15 mouse cellular contexts compared by ENCODE assay signal in genomic region chr6:18698989-18699728, GRCm38 (mm10).
DNase-seq lines count a peak whose midpoint lies in the region; ATAC-seq and TF ChIP-seq lines count a peak whose summit lies in the region.
"Had no signal": no experiment of that assay in that cellular context is flagged by ENCODE, and none has a peak within 500 bp of the region (broad histone marks: within the 10 kb centered on the region; RNA-seq: fewer than 3 reads in every experiment).

No protein-coding gene starts in this region.

- no peak overlapping the region for H3K4me3 ChIP-seq in midbrain, embryonic 12.5 days
- no peak overlapping the region for H3K4me3 ChIP-seq in midbrain, embryonic 11.5 days (ENCODE audit: low read depth, low read length)
- H3K4me3 ChIP-seq in embryonic facial prominence, embryonic 12.5 days, result no peak overlapping the region
- no peak overlapping the region for H3K4me3 ChIP-seq in limb, embryonic 14.5 days (replicated peaks; ENCODE audit: low read length)
- no peak overlapping the region for H3K4me3 ChIP-seq in olfactory bulb, adult 2 months (ENCODE audit: insufficient read depth, low read depth, low read length)
- H3K4me3 ChIP-seq: heart, embryonic 13.5 days; neural tube, embryonic 15.5 days; stomach, embryonic 15.5 days had no signal

- H3K27ac ChIP-seq in midbrain, embryonic 12.5 days (replicated peaks), result no peak overlapping the region
- no peak overlapping the region for H3K27ac ChIP-seq in midbrain, embryonic 11.5 days (ENCODE audit: low read depth, low read length)
- 0 out of 2 replicates have a peak overlapping the region, but pooled peaks have one; percentile 23 for H3K27ac ChIP-seq in embryonic facial prominence, embryonic 12.5 days
- H3K27ac ChIP-seq in limb, embryonic 14.5 days (replicated peaks; ENCODE audit: low read depth, low read length), result 0 out of 2 replicates have a peak overlapping the region, but pooled peaks have one; percentile 19
- H3K27ac ChIP-seq in olfactory bulb, adult 2 months (ENCODE audit: insufficient read depth, low read depth, low read length), result peak overlapping the region; percentile 69
- H3K27ac ChIP-seq: heart, embryonic 13.5 days; neural tube, embryonic 15.5 days; stomach, embryonic 15.5 days had no signal

- no peaks in the 10 kb centered on the region for H3K36me3 ChIP-seq in midbrain, embryonic 12.5 days
- H3K36me3 ChIP-seq in midbrain, embryonic 11.5 days (ENCODE audit: control insufficient read depth, insufficient read depth, low read length), result no peaks in the 10 kb centered on the region
- H3K36me3 ChIP-seq in embryonic facial prominence, embryonic 12.5 days, result no peaks in the 10 kb centered on the region
- H3K36me3 ChIP-seq in limb, embryonic 14.5 days (ENCODE audit: control insufficient read depth, insufficient read depth, low read length), result no peaks in the 10 kb centered on the region
- H3K36me3 ChIP-seq: heart, embryonic 13.5 days; neural tube, embryonic 15.5 days; stomach, embryonic 15.5 days had no signal

- no peaks in the 10 kb centered on the region for H3K27me3 ChIP-seq in midbrain, embryonic 12.5 days
- no peaks in the 10 kb centered on the region for H3K27me3 ChIP-seq in midbrain, embryonic 11.5 days (ENCODE audit: control insufficient read depth, insufficient read depth, low read length)
- no peaks in the 10 kb centered on the region for H3K27me3 ChIP-seq in embryonic facial prominence, embryonic 12.5 days
- H3K27me3 ChIP-seq in limb, embryonic 14.5 days (ENCODE audit: control insufficient read depth, insufficient read depth, low read length), result no peaks in the 10 kb centered on the region
- H3K27me3 ChIP-seq: CH12.LX; heart, embryonic 13.5 days; neural tube, embryonic 15.5 days; stomach, embryonic 15.5 days had no signal

- no peak for DNase-seq in midbrain, embryonic 11.5 days (ENCODE audit: low spot score, missing footprints)
- peak; percentile 45 for DNase-seq in limb, embryonic 14.5 days (ENCODE audit: low spot score)
- no peak for DNase-seq in cerebellum, postnatal 25 days
- DNase-seq in left cerebral cortex, postnatal 14 days (ENCODE audit: low spot score in 2 of 2), result no peak
- DNase-seq in layer of hippocampus, postnatal 36 days, result no peak
- DNase-seq: cerebellum, adult 9-11 months; liver had no signal

- intact Hi-C loops in left cerebral cortex, postnatal 14 days (cut with DNase I), result no loop called here

- 38% methylated on average over 4 of the region's 4 CpGs for WGBS in midbrain, embryonic 12.5 days
- WGBS in midbrain, embryonic 11.5 days, result 41% methylated on average over 4 of the region's 4 CpGs
- 40% methylated on average over 4 of the region's 4 CpGs for WGBS in embryonic facial prominence, embryonic 12.5 days
- WGBS in limb, embryonic 14.5 days, result 31% methylated on average over 4 of the region's 4 CpGs
- WGBS in olfactory bulb, adult 2 months, result 15% methylated on average over 4 of the region's 4 CpGs

- H3K9me3 ChIP-seq in midbrain, embryonic 12.5 days, result no peaks in the 10 kb centered on the region
- H3K9me3 ChIP-seq in midbrain, embryonic 11.5 days (ENCODE audit: control insufficient read depth, low read length), result no peaks in the 10 kb centered on the region
- H3K9me3 ChIP-seq in embryonic facial prominence, embryonic 12.5 days, result no peaks in the 10 kb centered on the region
- no peaks in the 10 kb centered on the region for H3K9me3 ChIP-seq in limb, embryonic 14.5 days (ENCODE audit: control insufficient read depth, low read length)
- H3K9me3 ChIP-seq: heart, embryonic 13.5 days; neural tube, embryonic 15.5 days; stomach, embryonic 15.5 days had no signal

- no peak for ATAC-seq in midbrain, embryonic 12.5 days (ENCODE audit: low FRiP score, low read depth)
- no peak for ATAC-seq in midbrain, embryonic 11.5 days (ENCODE audit: low FRiP score)
- no peak for ATAC-seq in embryonic facial prominence, embryonic 12.5 days (ENCODE audit: insufficient number of reproducible peaks, insufficient read depth, low FRiP score, low TSS enrichment)
- no peak for ATAC-seq in limb, embryonic 14.5 days (ENCODE audit: low FRiP score, low read depth)
- ATAC-seq: inflammation-experienced regulatory T-cells, adult 6 months had no signal

- H3K4me1 ChIP-seq in midbrain, embryonic 12.5 days, result peaks cover 8% of the 10 kb centered on the region; the same call in 1 of the 2 replicates
- H3K4me1 ChIP-seq in midbrain, embryonic 11.5 days (ENCODE audit: control insufficient read depth, insufficient read depth, low read length), result no peaks in the 10 kb centered on the region
- H3K4me1 ChIP-seq in embryonic facial prominence, embryonic 12.5 days, result 0 out of 2 replicates have a peak, but pooled peaks cover 9% of the 10 kb centered on the region
- peaks cover 11% of the 10 kb centered on the region; the same call in 1 of the 2 replicates for H3K4me1 ChIP-seq in limb, embryonic 14.5 days (ENCODE audit: control insufficient read depth, insufficient read depth, low read length)
- H3K4me1 ChIP-seq in olfactory bulb, adult 2 months (ENCODE audit: control insufficient read depth, insufficient read depth, low read length), result peaks cover 3% of the 10 kb centered on the region
- H3K4me1 ChIP-seq: stomach, embryonic 15.5 days had no signal

- no peak for TF ChIP-seq CTCF in olfactory bulb, adult 2 months (IDR thresholded peaks at IDR 0.05; ENCODE audit: insufficient read depth, low read depth, low read length)

- no peak overlapping the region for H3K9ac ChIP-seq in midbrain, embryonic 12.5 days (replicated peaks)
- H3K9ac ChIP-seq in midbrain, embryonic 11.5 days (ENCODE audit: low read length), result no peak overlapping the region
- no peak overlapping the region for H3K9ac ChIP-seq in embryonic facial prominence, embryonic 12.5 days
- no peak overlapping the region for H3K9ac ChIP-seq in limb, embryonic 14.5 days (ENCODE audit: low read depth, low read length, severe bottlenecking)
- H3K9ac ChIP-seq: heart, embryonic 13.5 days; neural tube, embryonic 15.5 days; stomach, embryonic 15.5 days had no signal

- TF ChIP-seq POLR2A in limb, embryonic 14.5 days (IDR thresholded peaks at IDR 0.05; ENCODE audit: borderline replicate concordance, extremely low read depth, insufficient read depth, insufficient read length), result no peak
- TF ChIP-seq POLR2A in olfactory bulb, adult 2 months (IDR thresholded peaks at IDR 0.05; ENCODE audit: insufficient read depth, low read depth, low read length), result no peak

- H3K4me2 ChIP-seq in midbrain, embryonic 12.5 days (replicated peaks), result 0 out of 2 replicates have a peak overlapping the region, but pooled peaks have one; percentile 15
- H3K4me2 ChIP-seq in midbrain, embryonic 11.5 days, result no peak overlapping the region
- H3K4me2 ChIP-seq in embryonic facial prominence, embryonic 12.5 days (replicated peaks), result no peak overlapping the region
- no peak overlapping the region for H3K4me2 ChIP-seq in limb, embryonic 14.5 days (replicated peaks; ENCODE audit: low read depth, low read length, severe bottlenecking)
- H3K4me2 ChIP-seq: heart, embryonic 13.5 days; stomach, embryonic 15.5 days had no signal

Comparison
In these comparisons a context has a peak if more than half of its experiments do, and no peak if none do; other contexts are left out.
1. H3K27ac ChIP-seq: peak in embryonic facial prominence, embryonic 12.5 days (single experiment), limb, embryonic 14.5 days (single experiment) and olfactory bulb, adult 2 months (single experiment); none in midbrain, embryonic 12.5 days (single experiment) and midbrain, embryonic 11.5 days (single experiment).